Mouse (Mus musculus) liver, postnatal 0 days (tissue): ENCODE data around the gene P4ha3.

Source experiments
- CTCF ChIP-seq: sonication (generic); IDR thresholded peaks from 2 replicates; pipeline ENCODE4 v1.5.1; 2016; ENCODE audit warnings: antibody characterized with exemption, low read depth
- EP300 ChIP-seq: IDR thresholded peaks from 2 replicates; pipeline ENCODE4 v1.6.1; 2016; ENCODE audit warnings: antibody characterized with exemption, low read depth, mild to moderate bottlenecking

DNA sequence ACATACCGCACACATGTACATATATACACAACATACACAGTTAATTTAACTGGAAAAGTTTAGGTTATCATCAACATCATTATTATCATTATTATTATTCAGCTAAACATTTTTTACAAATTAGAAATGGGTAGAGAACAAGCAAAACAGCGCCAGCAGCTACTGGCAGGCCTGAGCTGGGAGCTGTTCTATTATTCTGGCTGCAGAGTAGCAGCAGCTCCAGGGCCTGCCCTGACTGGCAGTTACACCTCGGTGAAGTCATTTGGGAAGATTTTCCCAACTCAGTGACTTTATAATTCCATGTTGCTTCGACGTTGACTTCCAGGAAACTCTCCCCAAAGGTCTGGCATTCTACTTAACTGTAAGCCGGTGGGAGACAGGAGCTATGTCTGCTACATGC, 11.4 kb downstream of the P4ha3 start:
- TF ChIP-seq CTCF (no peak), EP300 (no peak)
